Mouse (Mus musculus) hindbrain, embryonic 12.5 days (tissue): ENCODE results near the gene Acot8. TPM values are rescaled to one million over a fixed set of nuclear protein-coding genes. Genes with fewer than 3 reads are reported as not detected.

Source experiments
- ATAC-seq: fragments of 200-750 bp; cut with Nextera tagmentation; 2 replicates; pipeline ENCODE4 v1.8.0; 2017; ENCODE audit warnings: moderate TSS enrichment; ENCODE audit not compliant: low FRiP score
- H3K27ac ChIP-seq: fragments of 300-500 bp; sonication (generic); 2 replicates; pipeline ENCODE4 v1.5.1; 2016; ENCODE audit warnings: mild to moderate bottlenecking
- H3K27me3 ChIP-seq: fragments of 300-500 bp; sonication (generic); 2 replicates; pipeline ENCODE4 v1.6.1; 2016; ENCODE audit warnings: mild to moderate bottlenecking
- H3K36me3 ChIP-seq: fragments of 300-500 bp; sonication (generic); 2 replicates; pipeline ENCODE4 v1.6.1; 2016; ENCODE audit warnings: mild to moderate bottlenecking
- H3K4me1 ChIP-seq: fragments of 300-500 bp; sonication (generic); 2 replicates; pipeline ENCODE4 v1.6.1; 2016
- H3K4me2 ChIP-seq: fragments of 300-500 bp; sonication (generic); replicated peaks from 2 replicates; pipeline ENCODE4 v1.6.1; 2016; ENCODE audit warnings: mild to moderate bottlenecking
- H3K4me3 ChIP-seq: fragments of 300-500 bp; sonication (generic); 2 replicates; pipeline ENCODE4 v1.5.1; 2016; ENCODE audit warnings: mild to moderate bottlenecking
- H3K9ac ChIP-seq: fragments of 300-500 bp; sonication (generic); 2 replicates; pipeline ENCODE4 v1.6.1; 2016; ENCODE audit warnings: mild to moderate bottlenecking, moderate library complexity
- H3K9me3 ChIP-seq: fragments of 300-500 bp; sonication (generic); replicated peaks from 2 replicates; pipeline ENCODE4 v1.6.1; 2016; ENCODE audit warnings: mild to moderate bottlenecking
- WGBS: fragments of 180-500 bp; shearing (Covaris S2); methylation state at CpG from one replicate; pipeline ENCODE4 v1.1.7; 2016; 5-methylcytosine and 5-hydroxymethylcytosine counted together
- polyA plus RNA-seq: library from polyadenylated mRNA; unstranded; fragments of >200 nt; fragmentation: Nextera tagmentation; extraction: Ambion mirVana; gene quantifications from 2 replicates; pipeline ENCODE4 v1.2.1, GENCODE M21; 2016

Acot8 gene
- polyA plus RNA-seq, 1 experiment from 2014 or later, result 17.0 TPM

DNA sequence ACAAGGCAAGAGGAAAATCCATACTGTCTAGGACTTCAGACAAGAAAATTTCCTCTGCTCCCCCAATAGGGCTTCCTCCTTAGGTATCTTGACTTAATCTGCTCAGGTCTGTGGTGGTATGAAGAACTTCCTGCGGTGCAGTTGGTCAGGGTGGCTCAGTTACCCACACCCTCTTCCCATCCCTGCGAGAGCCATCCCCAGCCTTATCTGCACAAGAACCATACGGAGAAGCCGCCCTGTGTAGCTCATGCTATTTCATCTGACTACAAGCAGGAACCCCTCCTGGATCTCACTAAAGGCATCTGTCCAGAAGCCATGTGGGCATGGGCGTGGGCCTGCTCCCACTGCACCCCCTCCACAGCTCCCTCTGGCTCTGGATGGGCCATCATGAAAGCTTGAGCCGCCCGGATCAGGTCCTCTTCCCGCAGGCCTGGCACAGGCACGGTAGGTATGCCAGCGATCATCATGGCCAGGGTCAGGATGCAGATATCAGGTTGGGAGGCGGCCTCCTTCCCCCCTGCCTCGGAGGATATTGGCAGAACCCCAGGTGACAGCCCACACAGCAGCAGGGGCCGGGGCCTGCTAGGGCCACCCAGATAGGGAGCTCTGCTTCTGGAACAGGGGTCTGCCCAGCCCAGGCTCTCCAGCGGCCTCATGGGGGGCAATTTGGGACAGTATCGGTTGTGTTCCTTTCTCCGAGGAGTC is 22.6 kb upstream of the Acot8 start:
- ATAC-seq, result no peak
- H3K27me3 ChIP-seq, result no peaks in the 10 kb centered on the region
- no peak overlapping the region for H3K27ac ChIP-seq
- no peak overlapping the region for H3K9ac ChIP-seq
- no peak overlapping the region for H3K4me3 ChIP-seq
- peaks cover 10% of the 10 kb centered on the region for H3K4me1 ChIP-seq
- H3K36me3 ChIP-seq, result peaks cover 44% of the 10 kb centered on the region
- no peak overlapping the region for H3K4me2 ChIP-seq
- no peaks in the 10 kb centered on the region for H3K9me3 ChIP-seq
- WGBS, result 90% methylated on average over 16 of the region's 16 CpGs

DNA sequence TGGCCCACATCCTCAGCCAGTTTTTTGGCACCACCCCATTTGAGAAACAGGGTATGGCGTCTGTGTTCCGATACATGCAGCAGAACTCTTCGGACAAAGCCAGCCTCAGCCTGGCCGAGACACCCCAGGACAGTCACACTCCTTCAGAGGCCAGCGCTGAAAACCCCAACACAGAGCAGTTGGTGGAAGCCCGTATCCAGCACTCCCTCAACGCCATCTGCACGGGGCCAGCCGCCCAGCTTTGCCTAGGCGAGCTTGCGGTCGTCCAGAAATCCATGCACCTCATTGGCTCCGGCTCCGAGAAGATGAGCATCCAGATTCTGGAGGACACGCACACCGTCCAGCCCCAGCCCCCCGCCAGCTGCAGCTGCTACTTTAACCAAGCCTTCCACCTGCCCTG is 20.8 kb upstream of the Acot8 start:
- peaks cover 56% of the 10 kb centered on the region for H3K36me3 ChIP-seq
- no peaks in the 10 kb centered on the region for H3K27me3 ChIP-seq
- H3K4me3 ChIP-seq, result no peak overlapping the region

DNA sequence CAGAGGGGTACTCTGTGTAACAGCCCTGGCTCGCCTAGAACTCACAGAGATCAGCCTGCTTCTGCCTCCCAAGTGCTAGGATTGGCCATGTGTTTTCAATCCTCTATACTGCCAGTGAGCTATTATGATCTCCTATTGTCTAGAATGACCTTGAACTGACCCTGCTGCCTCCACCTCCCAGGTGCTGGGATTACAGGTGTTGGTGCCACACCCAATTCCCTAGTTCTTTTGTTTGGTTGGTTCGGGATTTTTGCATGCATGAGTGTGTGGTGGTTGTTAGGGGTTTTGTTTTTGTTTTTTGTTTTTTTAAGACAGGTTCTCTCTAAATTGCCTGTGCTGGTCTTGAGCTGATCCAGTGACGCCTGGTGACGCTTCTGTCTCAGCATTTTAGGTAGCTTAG is 19.3 kb upstream of the Acot8 start:
- Histone ChIP-seq H3K27me3 (no peaks in the 10 kb centered on the region), H3K9ac (no peak overlapping the region), H3K27ac (no peak overlapping the region), H3K4me2 (peak overlapping the region; percentile 57), H3K36me3 (peaks cover 60% of the 10 kb centered on the region), H3K4me1 (peaks cover 13% of the 10 kb centered on the region), H3K9me3 (no peaks in the 10 kb centered on the region), H3K4me3 (no peak overlapping the region)
- no peak for ATAC-seq
- 94% methylated on average over 4 of the region's 4 CpGs for WGBS

More for the DNA sequence above, 20.8 kb upstream of the Acot8 start:
- H3K4me2 ChIP-seq, result no peak overlapping the region
- H3K9me3 ChIP-seq, result no peaks in the 10 kb centered on the region
- peaks cover 13% of the 10 kb centered on the region for H3K4me1 ChIP-seq
- WGBS, result 93% methylated on average over 17 of the region's 17 CpGs
- ATAC-seq, result no peak
- H3K9ac ChIP-seq, result no peak overlapping the region
- H3K27ac ChIP-seq, result no peak overlapping the region

- Histone ChIP-seq H3K9me3 (no peaks in the 10 kb centered on the region), H3K27me3 (no peaks in the 10 kb centered on the region), H3K36me3 (peaks cover 52% of the 10 kb centered on the region), H3K27ac (peak overlapping the region; percentile 93), H3K4me1 (peaks cover 13% of the 10 kb centered on the region), H3K9ac (peak overlapping the region; percentile 72), H3K4me3 (peak overlapping the region; percentile 71), H3K4me2 (peak overlapping the region; percentile 57)
- ATAC-seq, result peak; percentile 83
- 2% methylated on average over 10 of the region's 10 CpGs for WGBS
Measured at GRCm38 (mm10) chr2:164823181-164823585, 18.5 kb upstream of the Acot8 start.

DNA sequence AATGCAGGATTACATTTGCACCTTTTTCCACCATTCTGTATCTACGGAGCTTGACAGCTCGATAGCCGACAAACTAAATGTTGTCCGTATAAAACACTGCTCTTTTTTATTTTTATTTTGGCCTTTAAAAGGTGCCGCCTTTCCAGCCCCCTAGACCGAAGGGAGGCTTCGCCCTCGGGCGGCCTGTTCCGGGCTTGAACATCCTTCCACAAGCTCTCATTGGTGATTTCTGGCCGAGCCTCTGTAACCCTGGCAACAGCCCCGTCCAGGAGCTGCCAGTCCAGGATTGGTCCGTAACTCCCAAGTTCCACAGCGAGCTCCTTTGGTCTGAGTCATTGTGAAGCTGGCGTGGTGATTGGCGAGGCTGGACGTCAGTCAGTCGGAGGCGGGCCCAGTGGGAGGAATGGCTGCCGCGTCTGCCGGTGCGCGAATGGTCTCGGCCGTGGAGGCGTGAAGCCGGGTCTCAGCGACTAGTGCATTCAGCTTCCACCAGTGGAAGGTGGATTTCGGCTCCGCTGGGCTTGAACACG is 18.0 kb upstream of the Acot8 start, which contains the start of gene Zswim1:
Gene Zswim1, plus strand, starts transcription at position 51 of the 530 bp plus-strand sequence.
- WGBS, result 2% methylated on average over 32 of the region's 32 CpGs
- H3K4me3 ChIP-seq, result peak within 1 kb of the TSS; percentile 71
- peak within 1 kb of the TSS; percentile 57 for H3K4me2 ChIP-seq
- peaks cover 47% of the 10 kb centered on the region for H3K36me3 ChIP-seq
- H3K9me3 ChIP-seq, result no peaks in the 10 kb centered on the region
- ATAC-seq, result peak; percentile 99
- no peaks in the 10 kb centered on the region for H3K27me3 ChIP-seq
- H3K9ac ChIP-seq, result peak within 1 kb of the TSS; percentile 72
- peak within 1 kb of the TSS; percentile 93 for H3K27ac ChIP-seq
- peaks cover 13% of the 10 kb centered on the region for H3K4me1 ChIP-seq

GRCm38 (mm10) chr2:164821060-164821459 is 16.4 kb upstream of the Acot8 start:
- H3K27ac ChIP-seq, result no peak overlapping the region
- H3K4me3 ChIP-seq, result no peak overlapping the region
- H3K9me3 ChIP-seq, result no peaks in the 10 kb centered on the region
- peaks cover 13% of the 10 kb centered on the region for H3K4me1 ChIP-seq
- no peak overlapping the region for H3K9ac ChIP-seq
- no peak overlapping the region for H3K4me2 ChIP-seq
- H3K36me3 ChIP-seq, result peaks cover 31% of the 10 kb centered on the region
- 90% methylated on average over 6 of the region's 6 CpGs for WGBS
- no peaks in the 10 kb centered on the region for H3K27me3 ChIP-seq
- no peak for ATAC-seq

GRCm38 (mm10) chr2:164817703-164818102 is 13.0 kb upstream of the Acot8 start:
- WGBS, result 70% methylated on average over 5 of the region's 5 CpGs
- Histone ChIP-seq H3K9me3 (no peaks in the 10 kb centered on the region), H3K4me3 (no peak overlapping the region), H3K9ac (no peak overlapping the region), H3K4me1 (peaks cover 6% of the 10 kb centered on the region), H3K27me3 (no peaks in the 10 kb centered on the region), H3K4me2 (no peak overlapping the region), H3K27ac (no peak overlapping the region), H3K36me3 (peaks cover 25% of the 10 kb centered on the region)
- ATAC-seq, result no peak

- no peak for ATAC-seq
- Histone ChIP-seq H3K27me3 (no peaks in the 10 kb centered on the region), H3K36me3 (peaks cover 25% of the 10 kb centered on the region), H3K27ac (no peak overlapping the region), H3K9me3 (no peaks in the 10 kb centered on the region), H3K4me2 (no peak overlapping the region), H3K4me1 (peaks cover 2% of the 10 kb centered on the region), H3K4me3 (no peak overlapping the region), H3K9ac (no peak overlapping the region)
- 79% methylated on average over 6 of the region's 6 CpGs for WGBS
Measured at GRCm38 (mm10) chr2:164817206-164817605, 12.5 kb upstream of the Acot8 start.

- Histone ChIP-seq H3K27me3 (no peaks in the 10 kb centered on the region), H3K4me3 (no peak overlapping the region), H3K27ac (no peak overlapping the region), H3K4me2 (no peak overlapping the region), H3K36me3 (peaks cover 16% of the 10 kb centered on the region), H3K4me1 (no peaks in the 10 kb centered on the region; the same call in 1 of the 2 replicates), H3K9me3 (no peaks in the 10 kb centered on the region), H3K9ac (no peak overlapping the region)
- ATAC-seq, result no peak
- 91% methylated on average over 8 of the region's 8 CpGs for WGBS
Measured at GRCm38 (mm10) chr2:164815821-164816220, 11.1 kb upstream of the Acot8 start.

- H3K27ac ChIP-seq, result no peak overlapping the region
- H3K9me3 ChIP-seq, result no peaks in the 10 kb centered on the region
- no peak overlapping the region for H3K4me3 ChIP-seq
- H3K9ac ChIP-seq, result no peak overlapping the region
- H3K4me1 ChIP-seq, result no peaks in the 10 kb centered on the region; the same call in 1 of the 2 replicates
- WGBS, result 91% methylated on average over 5 of the region's 5 CpGs
- H3K27me3 ChIP-seq, result no peaks in the 10 kb centered on the region
- ATAC-seq, result no peak
- H3K36me3 ChIP-seq, result peaks cover 11% of the 10 kb centered on the region
- H3K4me2 ChIP-seq, result no peak overlapping the region
Measured at GRCm38 (mm10) chr2:164815348-164815747, 10.7 kb upstream of the Acot8 start.

GRCm38 (mm10) chr2:164813557-164813956 is 8.9 kb upstream of the Acot8 start:
- ATAC-seq, result no peak
- 67% methylated on average over 2 of the region's 2 CpGs for WGBS
- H3K27ac ChIP-seq, result no peak overlapping the region

GRCm38 (mm10) chr2:164806614-164807013 is 1.9 kb upstream of the Acot8 start:
- Histone ChIP-seq H3K36me3 (peaks cover 14% of the 10 kb centered on the region), H3K9me3 (no peaks in the 10 kb centered on the region), H3K4me2 (no peak overlapping the region), H3K9ac (0 out of 2 replicates have a peak overlapping the region, but pooled peaks have one; percentile 18), H3K4me1 (peaks cover 25% of the 10 kb centered on the region), H3K27me3 (no peaks in the 10 kb centered on the region), H3K27ac (no peak overlapping the region), H3K4me3 (no peak overlapping the region)
- 81% methylated on average over 7 of the region's 7 CpGs for WGBS
- ATAC-seq, result no peak

More at GRCm38 (mm10) chr2:164813557-164813956, 8.9 kb upstream of the Acot8 start:
- Histone ChIP-seq H3K4me2 (no peak overlapping the region), H3K4me1 (no peaks in the 10 kb centered on the region; the same call in 1 of the 2 replicates), H3K27me3 (no peaks in the 10 kb centered on the region), H3K4me3 (no peak overlapping the region), H3K9ac (no peak overlapping the region), H3K9me3 (no peaks in the 10 kb centered on the region), H3K36me3 (peaks cover 17% of the 10 kb centered on the region)

DNA sequence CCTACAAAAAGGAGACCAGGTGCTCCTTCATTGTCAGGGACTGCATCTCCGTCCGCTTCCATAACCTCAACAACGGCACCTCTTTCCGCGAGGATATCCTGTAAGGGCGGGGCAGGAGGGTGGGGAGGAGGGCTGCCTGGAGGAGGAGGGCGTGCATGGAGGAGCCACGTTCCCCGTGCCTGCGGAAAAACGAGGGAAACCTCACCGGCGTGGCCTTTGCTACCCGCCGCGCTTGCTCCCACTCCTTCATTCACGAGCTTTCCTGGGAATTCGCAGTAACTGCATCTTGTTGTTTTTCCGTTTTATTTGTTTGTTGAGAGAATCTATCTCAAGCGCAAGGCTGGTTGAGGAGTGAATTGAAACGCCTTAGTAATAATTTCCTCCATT is 643 bp upstream of the Acot8 start:
- peak overlapping the region; percentile 85 for H3K4me2 ChIP-seq
- peak; percentile 62 for ATAC-seq
- 2% methylated on average over 21 of the region's 21 CpGs for WGBS
- H3K9me3 ChIP-seq, result no peaks in the 10 kb centered on the region
- peaks cover 25% of the 10 kb centered on the region for H3K4me1 ChIP-seq
- no peaks in the 10 kb centered on the region for H3K27me3 ChIP-seq
- H3K9ac ChIP-seq, result peak overlapping the region; percentile 84
- peak overlapping the region; percentile 82 for H3K4me3 ChIP-seq
- H3K36me3 ChIP-seq, result peaks cover 21% of the 10 kb centered on the region
- peak overlapping the region; percentile 92 for H3K27ac ChIP-seq
